Mouse (Mus musculus): Measurements from ENCODE around the gene Slc7a15. TPM values are rescaled to one million over a fixed set of nuclear protein-coding genes. Genes with fewer than 3 reads are reported as not detected.
"Not testable (repeated sequence)": the region's sequence is repeated elsewhere in the genome, so short reads cannot be mapped to it uniquely, and the experiment has no call there.

Slc7a15 gene
- polyA plus RNA-seq (2012; ENCODE audit: insufficient read depth, insufficient read length, missing spikeins), result not detected in 2 replicates

DNA sequence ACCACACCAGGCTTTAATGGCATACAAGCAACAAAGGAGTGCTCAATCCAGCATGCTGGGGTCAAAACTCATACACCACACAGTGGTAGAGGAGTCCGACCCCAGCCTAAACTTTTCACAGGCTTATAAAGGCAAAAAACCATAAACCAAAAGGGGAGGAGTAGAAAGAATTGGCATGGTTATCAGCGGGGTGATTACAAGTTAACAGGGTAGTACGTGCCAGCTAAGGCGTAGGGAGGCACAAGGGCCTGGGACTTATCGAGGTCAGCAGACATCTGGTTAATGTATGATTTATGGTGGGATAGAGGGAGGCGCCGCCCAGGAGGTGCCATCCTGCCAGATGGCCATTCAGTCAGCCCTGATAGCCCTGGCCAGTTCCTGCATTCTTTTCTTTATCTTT is at the start of gene Slc7a15:
Gene Slc7a15 (minus strand): TSS at position 101 of the 400 bp plus-strand sequence.
- H3K27ac ChIP-seq (replicated peaks; ENCODE audit: low read depth, low read length); H3K4me3 ChIP-seq (ENCODE audit: insufficient read depth, low read depth, low read length): not testable (repeated sequence)

DNA sequence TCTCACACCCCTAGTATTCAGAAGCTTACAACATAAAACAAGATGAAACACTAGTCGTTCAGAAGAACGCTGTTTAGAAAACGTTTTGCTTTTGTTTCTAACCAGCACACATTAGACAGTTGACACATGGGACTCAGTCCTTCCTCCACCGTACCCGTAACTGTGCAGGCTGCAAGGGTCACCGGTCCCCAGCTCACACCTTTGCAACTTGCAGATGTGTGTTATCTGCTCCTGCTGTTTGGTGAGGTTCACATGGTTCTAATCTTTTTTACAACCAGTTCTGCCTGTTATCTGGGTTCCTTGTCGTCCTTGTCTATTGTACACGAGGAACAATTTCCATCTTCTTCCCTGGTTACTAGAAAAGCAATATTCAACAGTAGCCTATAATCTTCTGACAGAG is 49.3 kb upstream of the Slc7a15 start:
- H3K4me3 ChIP-seq (ENCODE audit: insufficient read depth, low read depth, low read length); H3K27ac ChIP-seq (replicated peaks; ENCODE audit: low read depth, low read length); H3K4me1 ChIP-seq (ENCODE audit: control insufficient read depth, insufficient read depth, insufficient read length, low read length): not testable (repeated sequence)

More for the DNA sequence above, at the start of gene Slc7a15:
- H3K4me1 ChIP-seq (ENCODE audit: control insufficient read depth, insufficient read depth, insufficient read length, low read length), result not testable (repeated sequence)

DNA sequence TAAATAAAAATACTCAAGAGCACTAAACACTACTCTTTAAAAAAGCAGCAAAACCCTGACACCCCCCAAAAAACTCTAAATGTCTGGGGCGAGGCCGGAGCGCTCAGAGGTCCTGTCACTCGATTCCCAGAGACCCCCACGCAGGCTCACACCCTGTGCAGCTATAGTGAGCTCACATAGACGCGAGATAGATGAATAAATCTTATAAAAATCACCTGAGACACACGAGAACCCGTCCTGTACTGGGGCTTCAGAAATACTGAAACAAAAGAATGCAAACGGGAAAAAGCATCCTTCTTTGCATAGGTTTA is 42.5 kb upstream of the Slc7a15 start:
- Histone ChIP-seq H3K4me3 (ENCODE audit: insufficient read depth, low read depth, low read length) (peak overlapping the region; percentile 65), H3K4me1 (ENCODE audit: control insufficient read depth, insufficient read depth, insufficient read length, low read length) (no peaks in the 10 kb centered on the region), H3K27ac (replicated peaks; ENCODE audit: low read depth, low read length) (no peak overlapping the region)

DNA sequence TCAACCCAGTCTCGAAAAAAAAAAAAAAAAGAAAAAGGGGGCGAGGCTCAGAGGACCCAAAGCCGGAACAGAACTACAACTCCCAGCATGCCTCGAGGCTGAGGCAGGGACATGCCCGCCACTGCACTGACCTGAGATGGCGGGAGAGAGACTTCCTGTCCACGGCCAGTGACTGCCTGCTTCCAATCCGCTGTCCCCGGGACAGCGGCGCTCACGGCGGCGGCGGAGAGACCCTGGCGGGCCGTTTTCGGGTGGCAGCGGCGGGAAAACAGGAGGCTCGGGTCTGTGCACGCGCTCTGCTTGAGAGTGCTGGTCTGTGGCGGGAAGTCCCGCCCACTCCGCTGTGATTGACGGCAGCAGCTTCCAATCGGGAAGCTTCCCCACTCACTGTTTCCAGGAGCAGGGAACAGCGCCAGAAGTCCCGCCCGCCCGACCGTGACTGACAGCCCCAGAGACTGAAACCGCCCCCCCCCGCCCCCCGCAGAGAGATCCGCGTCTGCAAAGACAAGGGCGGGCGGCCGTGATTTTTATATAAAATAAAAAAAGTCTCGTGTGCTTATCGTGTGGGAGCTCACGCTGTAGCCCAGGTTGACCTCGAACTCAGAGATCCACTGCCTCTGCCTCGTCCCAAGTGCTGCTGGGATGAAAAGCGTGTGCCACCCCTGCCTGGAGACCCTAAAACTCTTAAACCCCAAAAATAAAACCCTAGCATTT is 42.0 kb upstream of the Slc7a15 start:
- Histone ChIP-seq H3K27ac (replicated peaks; ENCODE audit: low read depth, low read length) (peak overlapping the region; percentile 96), H3K4me1 (ENCODE audit: control insufficient read depth, insufficient read depth, insufficient read length, low read length) (no peaks in the 10 kb centered on the region), H3K4me3 (ENCODE audit: insufficient read depth, low read depth, low read length) (peak overlapping the region; percentile 89)

DNA sequence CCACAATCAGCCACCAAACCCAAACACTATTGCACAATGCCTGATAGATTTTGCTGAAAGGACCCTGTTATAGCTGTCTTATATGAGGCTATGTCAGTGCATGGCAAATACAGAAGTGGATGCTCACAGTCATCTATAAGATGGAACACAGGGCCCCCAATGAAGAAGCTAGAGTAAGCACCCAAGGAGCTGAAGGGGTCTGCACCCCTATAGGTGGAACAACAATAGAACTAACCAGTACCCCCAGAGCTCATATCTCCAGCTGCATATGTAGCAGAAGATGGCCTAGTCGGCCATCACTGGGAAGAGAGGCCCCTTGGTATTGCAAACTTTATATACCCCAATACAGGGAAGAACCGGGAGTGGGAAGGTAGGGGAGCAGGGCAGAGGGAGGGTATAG is 41.3 kb upstream of the Slc7a15 start:
- peak overlapping the region; percentile 47 for H3K4me3 ChIP-seq (ENCODE audit: insufficient read depth, low read depth, low read length)
- H3K27ac ChIP-seq (replicated peaks; ENCODE audit: low read depth, low read length); H3K4me1 ChIP-seq (ENCODE audit: control insufficient read depth, insufficient read depth, insufficient read length, low read length): not testable (repeated sequence)

DNA sequence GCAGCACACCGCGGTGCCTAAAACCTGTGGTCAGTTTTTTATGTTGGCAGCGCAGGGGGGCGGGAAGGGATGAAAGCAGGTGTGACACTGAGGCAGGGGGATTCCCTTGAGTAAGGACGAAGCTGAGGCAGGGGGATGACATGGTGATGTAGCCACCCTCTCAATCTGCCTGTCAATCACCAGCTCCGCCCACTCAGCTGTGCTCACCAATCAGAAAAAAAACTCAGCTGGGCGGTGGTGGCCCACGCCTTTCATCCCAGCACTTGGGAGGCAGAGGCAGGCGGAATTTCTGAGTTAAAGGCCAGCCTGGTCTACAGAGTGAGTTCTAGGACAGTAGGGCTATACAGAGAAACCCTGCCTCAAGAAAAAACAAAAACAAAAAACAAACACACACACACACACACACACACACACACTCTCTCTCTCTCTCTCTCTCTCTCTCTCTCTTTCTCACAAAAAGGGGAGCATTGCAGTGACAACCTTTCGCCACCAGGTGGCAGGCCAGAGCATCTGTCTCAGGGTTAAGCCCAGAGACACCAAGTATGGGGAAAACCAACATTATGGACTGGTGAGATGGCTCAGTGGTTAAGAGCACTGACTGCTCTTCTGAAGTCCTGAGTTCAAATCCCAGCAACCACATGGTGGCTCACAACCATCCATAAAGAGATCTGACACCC is 39.7 kb upstream of the Slc7a15 start:
- H3K27ac ChIP-seq (replicated peaks; ENCODE audit: low read depth, low read length); H3K4me3 ChIP-seq (ENCODE audit: insufficient read depth, low read depth, low read length); H3K4me1 ChIP-seq (ENCODE audit: control insufficient read depth, insufficient read depth, insufficient read length, low read length): not testable (repeated sequence)

DNA sequence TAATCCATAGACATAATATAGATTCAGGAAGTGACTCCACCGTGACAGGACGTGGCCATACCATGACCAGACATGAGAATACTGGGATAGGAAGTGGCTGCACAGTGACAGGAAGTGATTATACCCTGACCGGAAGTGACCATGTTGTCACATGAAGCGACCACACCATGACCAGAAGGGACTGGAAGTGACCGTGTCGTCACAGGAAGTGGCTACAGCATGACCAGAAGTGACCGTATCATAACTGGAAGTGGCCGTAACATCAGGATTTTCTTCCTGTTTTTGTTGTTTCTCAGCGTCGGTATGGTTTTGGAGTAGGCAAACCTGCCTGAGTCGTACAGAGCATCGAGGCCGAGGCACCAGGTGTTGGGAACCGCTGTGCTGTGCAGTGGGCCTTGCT is 38.1 kb upstream of the Slc7a15 start:
- no peak overlapping the region for H3K27ac ChIP-seq (replicated peaks; ENCODE audit: low read depth, low read length)
- H3K4me1 ChIP-seq (ENCODE audit: control insufficient read depth, insufficient read depth, insufficient read length, low read length), result no peaks in the 10 kb centered on the region
- H3K4me3 ChIP-seq (ENCODE audit: insufficient read depth, low read depth, low read length), result no peak overlapping the region

DNA sequence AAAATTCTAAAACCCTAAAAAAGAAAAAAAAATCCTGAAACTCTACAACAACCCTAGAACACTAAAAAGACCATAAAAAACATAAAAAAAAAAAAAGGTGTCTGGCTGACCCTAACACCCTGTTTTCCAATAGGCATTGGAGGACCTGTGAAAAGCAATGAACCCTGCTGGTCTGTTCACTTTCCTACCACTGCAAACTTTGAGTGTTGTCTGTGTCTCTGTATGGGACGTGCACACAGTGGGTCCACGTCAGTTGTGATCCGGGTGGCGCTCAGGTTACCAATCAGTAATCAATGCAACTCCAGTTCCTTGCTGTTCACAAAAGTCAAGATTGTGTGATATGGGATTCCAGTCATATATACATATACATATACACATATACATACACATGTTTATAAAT is 36.7 kb upstream of the Slc7a15 start:
- H3K4me3 ChIP-seq (ENCODE audit: insufficient read depth, low read depth, low read length), result no peak overlapping the region
- H3K27ac ChIP-seq (replicated peaks; ENCODE audit: low read depth, low read length), result no peak overlapping the region
- no peaks in the 10 kb centered on the region for H3K4me1 ChIP-seq (ENCODE audit: control insufficient read depth, insufficient read depth, insufficient read length, low read length)

DNA sequence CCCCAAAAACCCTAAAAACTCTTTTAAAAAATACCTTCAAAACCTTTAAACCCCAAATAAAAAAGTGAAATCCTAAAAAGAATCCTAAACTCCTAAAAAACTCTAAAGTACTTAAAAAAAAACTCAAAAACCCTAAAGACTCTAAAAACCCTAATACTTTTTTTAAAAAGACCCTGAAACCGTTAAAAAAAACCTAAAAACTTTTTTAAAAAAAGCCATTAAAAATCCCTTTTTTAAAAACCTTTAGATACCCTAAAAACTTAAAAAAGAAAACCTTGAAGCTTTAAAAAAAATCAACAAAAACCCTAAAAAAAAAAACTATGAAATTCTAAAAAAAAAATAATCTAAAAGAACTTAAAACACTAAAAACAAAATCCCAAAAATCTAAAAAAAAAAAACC is 35.4 kb upstream of the Slc7a15 start:
- no peak overlapping the region for H3K4me3 ChIP-seq (ENCODE audit: insufficient read depth, low read depth, low read length)
- H3K4me1 ChIP-seq (ENCODE audit: control insufficient read depth, insufficient read depth, insufficient read length, low read length), result no peaks in the 10 kb centered on the region
- no peak overlapping the region for H3K27ac ChIP-seq (replicated peaks; ENCODE audit: low read depth, low read length)

DNA sequence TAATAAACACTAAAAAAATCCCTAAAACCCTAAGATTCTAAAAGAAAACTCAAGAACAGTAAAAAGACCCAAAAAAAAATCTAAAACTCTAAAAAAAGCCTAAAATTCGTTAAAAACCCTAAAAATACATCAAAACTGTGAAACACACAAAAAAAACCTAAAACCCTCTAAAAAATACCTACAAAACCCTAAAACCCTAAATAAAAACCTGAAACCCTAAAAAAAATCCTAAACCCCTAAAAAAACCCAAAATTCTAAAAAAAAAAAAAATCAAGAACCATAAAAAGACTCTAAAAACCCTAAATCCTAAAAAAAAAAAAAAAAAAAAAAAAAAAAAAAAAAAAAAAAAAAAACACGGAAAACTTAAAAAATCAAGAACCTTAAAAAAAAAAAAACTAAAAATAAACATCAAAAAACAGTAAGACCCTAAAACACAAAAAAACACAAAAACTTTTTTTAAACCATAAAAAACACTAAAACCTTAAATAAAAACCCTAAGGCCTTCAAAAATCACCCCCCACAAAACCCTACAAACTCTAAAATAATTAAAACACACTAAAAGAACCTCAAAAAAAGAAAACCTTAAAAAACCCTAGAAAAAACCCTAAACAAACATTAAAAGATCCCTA is 34.0 kb upstream of the Slc7a15 start:
- H3K4me1 ChIP-seq (ENCODE audit: control insufficient read depth, insufficient read depth, insufficient read length, low read length), result no peaks in the 10 kb centered on the region
- H3K4me3 ChIP-seq (ENCODE audit: insufficient read depth, low read depth, low read length), result no peak overlapping the region
- H3K27ac ChIP-seq (replicated peaks; ENCODE audit: low read depth, low read length), result no peak overlapping the region

DNA sequence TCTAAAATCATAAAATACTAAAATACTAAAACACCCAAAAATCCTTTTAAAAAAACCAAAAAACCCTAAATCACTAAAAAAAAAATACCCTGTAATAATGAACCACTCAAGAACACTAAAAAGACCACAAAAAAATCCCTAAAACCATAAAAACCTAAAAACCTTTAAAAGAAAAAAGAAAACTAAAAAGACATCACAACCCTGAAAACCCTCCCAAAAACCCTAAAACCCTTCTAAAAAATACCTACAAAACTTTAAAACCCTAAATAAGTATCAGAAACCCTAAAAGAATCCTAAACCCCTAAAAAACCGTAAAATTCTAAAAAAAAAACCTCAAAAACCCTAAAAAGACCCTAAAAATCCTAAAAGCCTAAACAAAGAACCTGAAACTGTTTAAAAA is 32.8 kb upstream of the Slc7a15 start:
- Histone ChIP-seq H3K4me1 (ENCODE audit: control insufficient read depth, insufficient read depth, insufficient read length, low read length) (no peaks in the 10 kb centered on the region), H3K27ac (replicated peaks; ENCODE audit: low read depth, low read length) (no peak overlapping the region), H3K4me3 (ENCODE audit: insufficient read depth, low read depth, low read length) (no peak overlapping the region)

DNA sequence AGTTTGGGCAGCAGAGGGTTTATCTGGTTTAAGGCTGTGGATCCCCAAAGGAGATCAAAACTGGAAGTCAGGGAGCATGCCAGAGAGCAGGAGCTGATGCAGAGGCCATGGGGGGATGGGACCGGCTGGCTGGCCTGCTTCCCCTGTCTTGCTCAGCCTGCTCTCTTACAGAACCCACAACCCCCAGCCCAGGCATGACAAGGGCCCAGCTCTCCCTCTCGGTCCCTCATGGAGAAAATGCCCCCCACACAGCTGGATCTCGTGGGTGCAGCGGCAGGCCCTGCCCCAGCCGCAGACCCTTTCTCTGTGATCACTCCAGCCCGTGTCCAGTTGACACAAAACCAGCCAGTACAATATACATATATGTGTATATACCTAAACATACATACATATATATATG is 30.7 kb upstream of the Slc7a15 start:
- Histone ChIP-seq H3K4me1 (ENCODE audit: control insufficient read depth, insufficient read depth, insufficient read length, low read length) (no peaks in the 10 kb centered on the region), H3K27ac (replicated peaks; ENCODE audit: low read depth, low read length) (no peak overlapping the region), H3K4me3 (ENCODE audit: insufficient read depth, low read depth, low read length) (no peak overlapping the region)

DNA sequence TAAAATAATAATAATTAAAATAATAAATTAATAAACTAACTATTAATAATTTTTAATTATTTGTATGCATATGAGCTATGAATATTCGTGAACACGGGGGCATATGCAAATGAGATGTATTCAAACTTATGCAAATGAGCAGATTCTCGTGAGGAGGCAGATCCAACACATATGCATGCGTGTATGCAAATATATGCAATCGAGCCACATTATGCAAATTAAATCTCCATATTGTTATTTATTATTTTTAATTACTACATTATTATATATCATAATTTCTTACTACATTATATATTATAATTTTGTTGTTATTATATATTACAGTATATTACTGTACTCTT is 21.8 kb upstream of the Slc7a15 start:
- H3K4me1 ChIP-seq (ENCODE audit: control insufficient read depth, insufficient read depth, insufficient read length, low read length), result no peaks in the 10 kb centered on the region
- H3K4me3 ChIP-seq (ENCODE audit: insufficient read depth, low read depth, low read length), result no peak overlapping the region
- no peak overlapping the region for H3K27ac ChIP-seq (replicated peaks; ENCODE audit: low read depth, low read length)

DNA sequence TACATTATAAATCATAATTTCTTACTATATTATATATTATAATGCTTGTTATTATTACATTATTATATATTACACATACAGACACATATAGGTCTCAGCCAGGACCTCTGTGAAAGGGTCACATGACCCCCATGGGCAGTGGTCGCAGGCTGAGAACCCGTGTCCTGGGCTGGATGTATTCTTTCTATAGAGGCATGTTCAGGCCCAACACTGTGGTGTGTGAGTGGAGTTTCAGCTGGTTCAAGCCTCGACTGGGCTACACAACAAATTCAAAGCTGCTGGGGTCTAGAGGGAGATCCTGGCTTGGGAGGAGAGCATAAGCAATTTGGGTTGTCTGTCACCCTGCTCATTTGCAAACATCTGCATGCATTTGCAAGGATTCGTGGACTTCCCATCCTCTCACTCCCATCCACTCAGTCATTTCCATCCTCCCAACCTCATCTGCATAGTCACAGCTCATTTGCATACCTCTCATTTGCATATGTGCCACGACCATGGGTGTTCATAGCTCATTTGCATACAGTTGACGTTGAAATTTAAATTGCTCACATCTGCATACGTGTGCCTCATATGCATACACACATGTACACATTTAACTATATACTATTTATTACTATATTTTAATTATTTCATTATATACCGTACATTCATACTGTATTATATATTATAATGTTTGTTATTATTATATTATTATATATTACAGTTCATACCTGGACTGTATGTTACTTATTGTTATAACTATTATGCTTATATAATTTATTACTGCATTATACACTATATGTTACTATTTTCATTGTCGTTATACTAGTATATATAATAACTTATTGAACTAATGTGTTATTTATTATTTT is 21.2 kb upstream of the Slc7a15 start:
- H3K4me3 ChIP-seq (ENCODE audit: insufficient read depth, low read depth, low read length), result no peak overlapping the region
- no peaks in the 10 kb centered on the region for H3K4me1 ChIP-seq (ENCODE audit: control insufficient read depth, insufficient read depth, insufficient read length, low read length)
- H3K27ac ChIP-seq (replicated peaks; ENCODE audit: low read depth, low read length), result no peak overlapping the region

DNA sequence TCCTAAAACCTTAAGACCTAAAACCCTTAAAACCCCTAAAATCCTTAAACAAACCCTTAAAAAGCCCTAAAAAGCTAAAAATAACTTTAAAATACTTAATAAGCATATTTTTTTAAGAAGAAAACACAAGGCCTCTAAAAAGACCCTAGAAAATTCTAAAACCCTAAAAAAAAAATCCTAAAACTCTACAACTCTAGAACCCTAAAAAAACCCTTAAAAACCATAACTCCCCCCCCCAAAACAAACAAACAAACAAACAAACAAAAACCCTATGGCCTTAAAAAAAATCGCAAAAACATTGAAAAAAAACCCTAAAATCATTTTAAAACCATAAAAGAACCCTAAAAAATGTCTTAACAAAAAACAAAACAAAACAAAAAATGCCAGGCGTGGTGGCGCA is 19.4 kb upstream of the Slc7a15 start:
- Histone ChIP-seq H3K4me1 (ENCODE audit: control insufficient read depth, insufficient read depth, insufficient read length, low read length) (no peaks in the 10 kb centered on the region), H3K27ac (replicated peaks; ENCODE audit: low read depth, low read length) (no peak overlapping the region), H3K4me3 (ENCODE audit: insufficient read depth, low read depth, low read length) (no peak overlapping the region)

All from brown adipose tissue, adult 24 weeks (tissue).